Mouse (Mus musculus): ENCODE measurements around the gene Cacna1s.

Gene Cacna1s

GRCm38 (mm10) chr1:136137575-136137974, 85.0 kb downstream of the Cacna1s start:
- DNase-seq (ENCODE audit: low read depth, low spot score) = no peak

GRCm38 (mm10) chr1:136138191-136138830, 85.8 kb downstream of the Cacna1s start:
- no peak for DNase-seq (ENCODE audit: low read depth, low spot score)

DNA sequence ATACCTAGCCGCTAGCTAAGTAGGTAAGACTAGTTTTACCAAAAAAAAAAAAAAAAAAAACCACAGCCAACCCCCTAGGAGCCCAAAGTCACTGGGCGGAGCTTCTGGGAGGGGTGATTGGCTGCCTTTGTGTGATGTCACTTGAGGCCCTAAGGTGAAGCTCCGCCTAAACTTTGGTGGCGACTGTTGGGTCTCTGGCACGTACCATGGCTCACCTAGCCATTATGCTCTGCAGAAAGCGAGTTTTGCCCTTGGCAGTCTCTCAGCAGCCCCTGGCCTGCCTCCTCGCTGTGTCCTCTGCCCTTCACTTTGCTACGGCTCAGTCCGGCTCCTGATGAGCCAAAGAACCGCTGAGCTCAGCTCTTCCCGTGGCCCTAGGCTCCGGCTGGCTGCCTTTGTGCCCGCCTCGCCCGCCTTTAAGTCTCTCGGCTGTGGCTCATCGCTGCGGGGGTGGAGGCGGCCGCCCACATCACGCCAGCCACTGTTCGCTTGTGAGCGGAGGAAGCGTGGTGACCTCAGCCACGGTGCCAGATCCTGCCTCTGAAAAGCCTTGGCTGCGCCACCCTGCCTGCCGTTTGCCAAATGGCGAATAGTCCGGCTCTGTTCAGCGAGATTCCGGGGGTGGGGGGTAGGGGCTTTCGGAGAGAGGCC, 87.6 kb downstream of the Cacna1s start:
- peak; percentile 91 for DNase-seq (ENCODE audit: low read depth, low spot score)

DNA sequence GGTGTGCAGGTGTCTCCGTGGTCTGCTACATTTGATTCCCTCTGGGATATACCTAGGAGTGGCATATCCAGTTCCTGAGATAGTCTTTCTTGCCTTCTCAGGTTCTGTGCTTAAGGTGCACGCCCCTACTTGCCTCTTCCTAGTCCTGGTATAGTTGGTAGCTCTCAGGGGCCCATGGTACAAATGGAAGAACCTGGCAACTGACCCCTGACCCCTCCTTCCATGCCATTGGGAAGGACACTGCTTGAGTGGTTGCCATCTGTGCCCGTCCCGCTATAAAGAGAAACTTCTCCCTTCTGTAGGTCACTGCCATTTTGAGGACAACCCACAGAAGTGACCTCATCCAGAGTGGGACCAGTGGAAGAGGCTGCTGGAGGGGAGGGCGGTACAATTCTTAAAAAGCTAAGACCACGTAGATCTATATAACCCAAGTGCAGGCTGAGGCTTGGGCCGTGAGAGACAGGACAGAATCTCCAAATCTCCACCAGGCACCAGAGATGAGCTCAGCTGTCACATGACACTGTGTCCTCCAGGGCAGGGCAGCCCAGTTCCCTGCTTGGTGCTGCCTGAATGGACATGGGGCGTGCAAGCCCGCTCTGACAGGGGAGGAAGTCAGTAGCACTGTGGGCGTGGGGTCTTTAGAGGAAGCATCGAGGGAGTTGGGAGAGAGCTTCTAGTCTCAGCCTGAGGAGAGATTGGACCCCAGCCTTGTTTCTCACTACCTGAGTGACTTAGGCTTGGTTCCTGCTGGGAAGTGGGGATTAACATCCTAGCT, 88.8 kb downstream of the Cacna1s start:
- DNase-seq (ENCODE audit: low read depth, low spot score) = no peak

DNA sequence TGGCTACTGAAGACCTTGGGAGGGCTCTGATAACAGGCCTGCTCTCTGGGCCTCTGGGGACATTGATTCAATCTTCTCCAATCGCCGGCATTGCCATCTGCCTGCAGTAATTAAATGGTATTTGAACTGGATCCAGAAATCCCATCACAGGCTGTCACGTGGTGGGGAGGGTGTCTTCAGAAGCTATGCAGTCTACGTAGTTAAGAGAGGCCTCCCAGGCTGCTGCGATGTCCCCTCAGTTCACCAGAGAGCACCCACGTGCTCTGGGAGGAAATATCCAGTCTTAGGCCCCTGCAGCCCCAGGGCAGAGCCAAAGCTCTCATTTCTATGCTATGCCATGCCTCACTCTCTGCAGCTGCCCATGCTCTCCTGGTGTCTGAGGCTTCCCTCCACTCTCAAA, 89.8 kb downstream of the Cacna1s start:
- no peak for DNase-seq (ENCODE audit: low read depth, low spot score)

- DNase-seq (ENCODE audit: low read depth, low spot score) = no peak
These were observed 91.0 kb downstream of the Cacna1s start for GRCm38 (mm10) chr1:136143514-136143913.

DNA sequence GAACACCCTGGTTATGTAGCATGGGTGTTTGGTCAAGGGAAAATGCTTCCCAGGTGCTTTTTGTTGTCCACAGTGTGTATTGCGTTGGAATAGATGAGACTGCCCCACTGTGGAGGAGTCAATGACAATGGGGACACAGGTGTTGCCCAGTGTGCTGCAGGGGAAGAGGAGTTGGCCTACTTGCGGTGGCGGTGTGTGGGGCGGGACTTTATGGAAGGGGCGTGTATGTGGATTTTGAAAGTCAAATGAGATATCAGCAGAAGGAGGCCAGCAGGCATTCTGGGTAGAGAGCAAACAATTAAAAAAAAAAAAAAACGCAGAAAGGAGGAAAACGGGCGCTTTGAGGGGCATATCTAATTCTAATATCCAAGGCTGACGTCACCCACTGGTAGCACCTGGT, 97.2 kb downstream of the Cacna1s start:
- no peak for DNase-seq (ENCODE audit: low read depth, low spot score)

DNA sequence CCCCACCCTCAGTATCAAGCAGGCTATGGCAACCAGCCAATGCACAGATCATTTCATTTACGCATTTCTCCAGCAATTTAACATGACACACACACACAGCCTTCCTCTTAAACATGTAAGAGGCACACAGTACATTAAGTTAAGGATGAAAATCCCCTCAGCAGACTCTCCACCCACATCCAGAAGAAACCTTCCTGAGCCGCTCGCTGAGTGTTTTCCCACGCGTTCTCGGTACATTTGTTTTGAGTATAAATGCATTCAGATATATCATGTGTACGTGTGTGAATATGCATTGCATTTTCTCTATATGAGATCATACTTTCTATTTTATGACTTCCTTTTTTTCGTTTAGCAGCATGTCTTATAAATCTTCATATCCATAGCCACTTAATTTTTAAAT, 98.8 kb downstream of the Cacna1s start:
- no peak for DNase-seq (ENCODE audit: low read depth, low spot score)

DNA sequence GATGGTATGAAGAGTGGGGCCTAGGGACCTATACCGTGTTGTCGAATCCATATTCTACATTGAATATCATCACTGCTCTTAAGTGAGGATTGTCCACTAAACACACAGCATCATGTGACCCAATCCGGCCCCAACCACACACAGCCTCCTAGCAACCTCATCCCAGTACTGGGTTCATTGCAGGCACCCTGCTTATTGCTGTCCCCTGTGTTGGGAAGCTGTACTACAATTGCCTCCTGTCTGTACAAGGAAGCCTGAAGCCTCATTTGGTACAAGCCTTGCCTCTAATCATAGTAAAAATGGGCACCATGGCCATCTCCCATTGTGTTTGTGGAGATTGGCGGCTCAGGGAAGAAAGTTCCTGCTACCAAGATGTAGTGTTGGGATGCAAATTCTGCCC, 103.8 kb downstream of the Cacna1s start:
- no peak for DNase-seq (ENCODE audit: low read depth, low spot score)

DNA sequence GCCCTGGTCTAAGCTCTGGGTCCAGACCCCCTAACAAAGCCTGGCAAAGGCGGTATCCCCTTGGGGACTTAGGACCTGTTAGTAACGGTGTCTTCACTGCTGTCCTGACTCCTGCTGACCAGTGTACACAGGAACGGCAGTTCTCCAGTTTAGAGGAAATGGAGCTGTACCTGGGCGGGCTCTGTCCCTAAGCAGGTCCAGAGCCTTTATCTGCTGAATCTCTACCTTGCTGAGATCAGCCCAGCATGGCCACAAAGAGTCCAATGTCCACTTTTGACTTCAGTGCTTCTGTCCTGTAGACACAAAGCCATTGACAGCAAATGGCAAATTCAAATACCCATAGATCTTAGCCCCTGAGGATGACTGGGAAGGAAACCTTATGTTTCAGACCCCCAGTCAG, 104.4 kb downstream of the Cacna1s start:
- DNase-seq (ENCODE audit: low read depth, low spot score) = no peak

- DNase-seq (ENCODE audit: low read depth, low spot score) = no peak
These were observed 107.3 kb downstream of the Cacna1s start for GRCm38 (mm10) chr1:136159830-136160229.

GRCm38 (mm10) chr1:136160297-136160696, 107.7 kb downstream of the Cacna1s start:
- DNase-seq (ENCODE audit: low read depth, low spot score) = no peak

GRCm38 (mm10) chr1:136160930-136161329, 108.4 kb downstream of the Cacna1s start:
- no peak for DNase-seq (ENCODE audit: low read depth, low spot score)

DNA sequence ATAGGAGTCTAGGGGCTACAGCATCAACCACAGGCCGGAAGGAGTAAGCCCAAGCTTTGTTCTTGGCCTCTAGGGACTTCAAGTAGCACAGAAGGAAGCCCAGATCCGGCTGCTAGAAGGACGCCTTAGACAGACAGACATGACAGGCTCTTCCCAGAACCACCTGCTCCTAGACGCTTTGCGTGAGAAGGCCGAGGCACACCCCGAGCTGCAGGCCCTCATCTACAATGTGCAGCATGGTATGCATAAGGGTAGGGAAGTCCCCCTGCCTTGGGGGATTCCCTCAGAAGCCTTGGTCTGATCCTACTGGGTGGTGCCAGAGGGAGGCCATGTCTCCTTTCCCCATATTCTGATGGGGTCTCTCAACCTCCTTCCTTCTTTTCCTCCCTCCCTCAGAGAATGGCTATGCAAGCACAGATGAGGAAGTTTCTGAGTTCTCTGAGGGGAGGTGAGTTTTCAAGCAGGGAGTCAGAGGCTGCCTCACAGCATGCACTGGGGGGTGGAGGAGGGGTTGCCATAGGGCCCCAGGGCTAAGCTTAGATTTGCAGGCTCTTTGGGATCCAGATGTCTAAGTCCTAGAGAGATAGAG, 108.9 kb downstream of the Cacna1s start:
- no peak for DNase-seq (ENCODE audit: low read depth, low spot score)

DNA sequence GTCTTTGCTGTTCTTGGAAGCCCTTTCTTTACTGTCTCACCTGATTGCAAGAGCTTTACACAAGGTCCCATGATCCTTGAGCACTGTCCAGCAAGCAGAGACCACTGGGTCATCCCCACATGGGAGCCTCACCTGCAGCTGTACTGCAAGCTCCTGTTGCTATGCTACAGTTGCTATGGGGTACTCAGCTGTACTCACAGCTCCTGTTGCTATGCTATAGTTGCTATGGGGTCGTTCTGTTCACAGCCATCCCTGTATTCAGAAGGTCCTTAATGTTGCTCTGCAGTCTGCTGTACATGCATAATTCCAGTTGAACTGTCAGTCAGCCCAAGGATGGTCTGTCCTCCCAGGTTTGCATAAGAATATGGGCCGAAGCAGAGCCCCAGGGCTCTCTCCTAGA, 112.9 kb downstream of the Cacna1s start:
- DNase-seq (ENCODE audit: low read depth, low spot score) = no peak

GRCm38 (mm10) chr1:136167657-136168056, 115.1 kb downstream of the Cacna1s start:
- no peak for DNase-seq (ENCODE audit: low read depth, low spot score)
